Mouse (Mus musculus): ENCODE data around the gene Klhl35. TPM values are rescaled to one million over a fixed set of nuclear protein-coding genes. Genes with fewer than 3 reads are reported as not detected.

Klhl35 gene
- total and polyA plus RNA-seq, 2 experiments from 2014 or later: 0.59 to 1.6 TPM

DNA sequence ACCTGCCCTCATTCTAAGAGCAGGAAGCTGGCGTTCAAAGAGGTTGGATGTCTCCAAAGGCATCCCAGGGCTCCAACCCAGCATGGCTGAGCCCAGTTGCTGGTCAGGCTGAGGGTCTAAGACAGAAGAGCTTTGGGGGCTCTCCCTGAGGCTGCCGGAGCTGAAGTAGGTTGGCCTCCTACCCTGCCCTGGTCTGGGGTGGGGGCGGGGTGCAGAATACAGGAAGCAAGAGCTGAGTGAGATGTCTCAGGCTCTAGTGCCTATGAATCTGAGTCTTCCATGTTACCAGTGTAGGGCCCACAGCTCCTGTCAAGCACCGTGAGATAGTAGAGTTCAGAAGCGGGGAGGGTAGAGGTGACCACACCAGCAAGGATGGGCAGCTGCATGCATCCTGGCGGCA lies 32.9 kb upstream of the Klhl35 start:
- no peak for ATAC-seq (ENCODE audit: insufficient read depth, low read depth)
- 80% methylated on average over 6 of the region's 6 CpGs for WGBS
- no peaks in the 10 kb centered on the region for H3K27me3 ChIP-seq (ENCODE audit: control insufficient read depth, insufficient read depth, low read length)
- TF ChIP-seq CTCF (IDR thresholded peaks at IDR 0.05; ENCODE audit: low read depth) (no peak), EP300 (IDR thresholded peaks at IDR 0.05; ENCODE audit: low read depth) (no peak)
- DNase-seq (ENCODE audit: low spot score): no peak
- no peak overlapping the region for H3K27ac ChIP-seq (ENCODE audit: low read depth)
- no peak overlapping the region for H3K4me2 ChIP-seq (ENCODE audit: low read depth, low read length)
- H3K36me3 ChIP-seq (replicated peaks; ENCODE audit: control insufficient read depth, insufficient read depth, low read length): 0 out of 2 replicates have a peak, but pooled peaks cover 10% of the 10 kb centered on the region
- no peaks in the 10 kb centered on the region for H3K9me3 ChIP-seq (replicated peaks; ENCODE audit: control insufficient read depth, low read length)
- H3K9ac ChIP-seq (replicated peaks; ENCODE audit: low read depth, low read length): no peak overlapping the region
- H3K4me1 ChIP-seq (ENCODE audit: control insufficient read depth, insufficient read depth): peaks cover 24% of the 10 kb centered on the region
- no peak overlapping the region for H3K4me3 ChIP-seq (ENCODE audit: low read depth, low read length)

DNA sequence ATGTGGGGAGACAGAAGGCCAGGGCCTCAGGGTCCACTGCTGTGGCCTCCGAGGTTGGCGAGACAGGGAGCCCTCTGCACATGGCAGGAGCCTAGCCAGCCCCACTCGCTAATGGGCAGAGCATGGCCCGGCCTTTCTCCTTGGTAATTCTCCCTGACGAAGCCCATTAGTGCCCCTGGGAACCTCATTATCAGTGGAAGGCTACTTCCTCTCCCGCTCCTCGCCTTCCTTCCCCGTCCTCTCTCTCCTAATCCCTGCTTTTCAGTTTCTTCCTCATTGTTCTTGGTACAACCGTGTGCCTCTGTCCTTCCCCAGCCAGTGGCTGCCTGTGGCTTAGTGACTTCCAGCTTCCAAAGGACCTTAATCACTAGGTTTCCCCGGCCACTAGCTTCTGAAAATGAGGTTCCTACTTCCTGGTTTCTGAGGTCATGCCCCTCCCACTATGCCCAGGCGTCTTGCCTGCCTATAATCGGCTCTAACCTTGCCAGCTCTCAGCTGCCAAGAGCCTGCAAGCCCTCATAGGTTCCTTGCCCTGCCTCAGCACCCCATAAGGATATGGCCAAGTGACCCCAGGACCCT lies 31.0 kb upstream of the Klhl35 start:
- Histone ChIP-seq H3K4me2 (ENCODE audit: low read depth, low read length) (no peak overlapping the region), H3K9me3 (replicated peaks; ENCODE audit: control insufficient read depth, low read length) (no peaks in the 10 kb centered on the region), H3K9ac (replicated peaks; ENCODE audit: low read depth, low read length) (no peak overlapping the region), H3K36me3 (replicated peaks; ENCODE audit: control insufficient read depth, insufficient read depth, low read length) (peaks cover 10% of the 10 kb centered on the region; the same call in 1 of the 2 replicates), H3K4me3 (ENCODE audit: low read depth, low read length) (no peak overlapping the region), H3K27ac (ENCODE audit: low read depth) (peak overlapping the region; percentile 11; the same call in 1 of the 2 replicates), H3K27me3 (ENCODE audit: control insufficient read depth, insufficient read depth, low read length) (no peaks in the 10 kb centered on the region), H3K4me1 (ENCODE audit: control insufficient read depth, insufficient read depth) (peaks cover 21% of the 10 kb centered on the region)
- DNase-seq (ENCODE audit: low spot score) (no peak), ATAC-seq (ENCODE audit: insufficient read depth, low read depth) (no peak)
- no peak for TF ChIP-seq CTCF (IDR thresholded peaks at IDR 0.05; ENCODE audit: low read depth)
- TF ChIP-seq EP300 (IDR thresholded peaks at IDR 0.05; ENCODE audit: low read depth): no peak
- WGBS: 57% methylated on average over 12 of the region's 12 CpGs

DNA sequence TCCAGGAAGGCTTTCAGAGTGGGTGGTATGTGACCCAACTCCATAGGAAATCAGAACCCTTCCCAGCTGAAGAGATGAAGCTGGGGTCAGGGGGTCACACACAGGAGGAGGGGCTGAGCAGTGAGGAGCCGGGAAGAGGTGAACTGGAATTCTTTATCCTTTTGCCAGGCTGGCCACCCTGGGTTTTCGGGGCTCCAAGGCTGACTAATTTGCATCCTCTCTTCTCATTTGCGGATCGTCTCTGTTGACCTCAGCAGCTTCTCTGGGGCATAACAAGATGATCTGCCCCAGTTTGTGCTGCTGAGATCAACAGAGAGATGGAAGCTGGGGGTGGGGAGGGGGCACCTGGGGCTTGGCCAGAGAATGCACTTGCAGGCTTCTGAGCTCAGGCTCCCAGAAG lies 29.3 kb upstream of the Klhl35 start:
- WGBS: 66% methylated on average over 4 of the region's 4 CpGs
- no peaks in the 10 kb centered on the region for H3K27me3 ChIP-seq (ENCODE audit: control insufficient read depth, insufficient read depth, low read length)
- peaks cover 27% of the 10 kb centered on the region for H3K4me1 ChIP-seq (ENCODE audit: control insufficient read depth, insufficient read depth)
- no peak overlapping the region for H3K9ac ChIP-seq (replicated peaks; ENCODE audit: low read depth, low read length)
- H3K4me3 ChIP-seq (ENCODE audit: low read depth, low read length): no peak overlapping the region
- no peak for TF ChIP-seq EP300 (IDR thresholded peaks at IDR 0.05; ENCODE audit: low read depth)
- no peak for TF ChIP-seq CTCF (IDR thresholded peaks at IDR 0.05; ENCODE audit: low read depth)
- DNase-seq (ENCODE audit: low spot score) (no peak), ATAC-seq (ENCODE audit: insufficient read depth, low read depth) (no peak)
- H3K4me2 ChIP-seq (ENCODE audit: low read depth, low read length): no peak overlapping the region
- no peaks in the 10 kb centered on the region for H3K9me3 ChIP-seq (replicated peaks; ENCODE audit: control insufficient read depth, low read length)
- peaks cover 10% of the 10 kb centered on the region; the same call in 1 of the 2 replicates for H3K36me3 ChIP-seq (replicated peaks; ENCODE audit: control insufficient read depth, insufficient read depth, low read length)
- H3K27ac ChIP-seq (ENCODE audit: low read depth): no peak overlapping the region

DNA sequence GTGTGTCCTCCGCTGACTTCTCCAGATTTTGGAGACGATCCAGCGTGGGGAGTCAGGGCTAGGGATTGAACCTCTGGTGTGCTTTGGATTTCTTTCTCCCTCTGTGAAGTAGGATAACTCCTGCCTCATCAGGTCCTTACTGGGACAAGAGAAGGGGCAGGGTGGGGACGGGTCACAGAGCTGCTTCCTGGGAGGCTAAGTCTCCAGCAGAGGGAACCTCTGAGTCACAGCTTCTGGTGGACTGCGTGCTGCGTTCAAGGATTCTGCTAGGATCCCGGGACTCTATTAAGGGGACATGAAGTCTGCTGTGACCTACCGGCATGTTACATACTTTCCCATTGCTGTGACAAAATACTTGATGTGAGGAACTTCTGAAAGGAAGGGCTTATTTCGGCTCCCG lies 26.9 kb upstream of the Klhl35 start:
- no peak overlapping the region for H3K27ac ChIP-seq (ENCODE audit: low read depth)
- 68% methylated on average over 10 of the region's 10 CpGs for WGBS
- no peaks in the 10 kb centered on the region for H3K27me3 ChIP-seq (ENCODE audit: control insufficient read depth, insufficient read depth, low read length)
- H3K36me3 ChIP-seq (replicated peaks; ENCODE audit: control insufficient read depth, insufficient read depth, low read length): peaks cover 10% of the 10 kb centered on the region; the same call in 1 of the 2 replicates
- H3K9ac ChIP-seq (replicated peaks; ENCODE audit: low read depth, low read length): no peak overlapping the region
- no peak overlapping the region for H3K4me3 ChIP-seq (ENCODE audit: low read depth, low read length)
- TF ChIP-seq CTCF (IDR thresholded peaks at IDR 0.05; ENCODE audit: low read depth) (peak; percentile 45), EP300 (IDR thresholded peaks at IDR 0.05; ENCODE audit: low read depth) (no peak)
- H3K9me3 ChIP-seq (replicated peaks; ENCODE audit: control insufficient read depth, low read length): no peaks in the 10 kb centered on the region
- no peak overlapping the region for H3K4me2 ChIP-seq (ENCODE audit: low read depth, low read length)
- ATAC-seq (ENCODE audit: insufficient read depth, low read depth) (no peak), DNase-seq (ENCODE audit: low spot score) (no peak)
- H3K4me1 ChIP-seq (ENCODE audit: control insufficient read depth, insufficient read depth): peaks cover 23% of the 10 kb centered on the region

DNA sequence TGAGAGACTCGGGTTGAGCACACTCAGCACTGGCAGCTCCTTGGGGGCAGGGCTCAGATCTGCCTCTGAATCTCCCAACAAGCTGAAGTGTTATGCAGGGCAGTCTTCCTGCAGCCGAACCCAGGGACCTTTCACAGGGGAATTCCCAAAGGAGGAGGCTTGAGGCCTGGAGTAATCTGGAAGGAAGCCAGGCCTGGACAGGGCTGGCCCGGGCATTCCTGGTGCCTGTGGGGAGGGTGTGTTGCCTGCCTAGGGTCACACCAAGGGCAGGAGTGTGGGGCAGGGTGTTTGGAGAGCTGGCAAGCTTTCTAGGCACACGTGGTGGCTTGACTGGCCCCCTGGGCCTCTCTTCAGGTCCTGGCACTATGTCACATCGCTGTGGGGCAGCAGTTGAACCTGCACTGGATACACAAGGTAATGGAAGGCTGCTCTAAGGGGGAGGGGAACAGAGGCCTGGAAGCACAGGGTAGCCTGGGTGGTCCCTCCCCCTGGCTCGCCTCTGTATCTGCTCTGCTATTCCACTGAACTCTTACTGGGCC lies 24.2 kb upstream of the Klhl35 start:
- TF ChIP-seq CTCF (IDR thresholded peaks at IDR 0.05; ENCODE audit: low read depth) (no peak), EP300 (IDR thresholded peaks at IDR 0.05; ENCODE audit: low read depth) (peak; percentile 73)
- DNase-seq (ENCODE audit: low spot score) (peak; percentile 92), ATAC-seq (ENCODE audit: insufficient read depth, low read depth) (peak; percentile 97)
- H3K4me3 ChIP-seq (ENCODE audit: low read depth, low read length): no peak overlapping the region
- H3K4me1 ChIP-seq (ENCODE audit: control insufficient read depth, insufficient read depth): peaks cover 23% of the 10 kb centered on the region
- H3K9ac ChIP-seq (replicated peaks; ENCODE audit: low read depth, low read length): peak overlapping the region; percentile 37; the same call in 1 of the 2 replicates
- no peaks in the 10 kb centered on the region for H3K9me3 ChIP-seq (replicated peaks; ENCODE audit: control insufficient read depth, low read length)
- peak overlapping the region; percentile 17; the same call in 1 of the 2 replicates for H3K4me2 ChIP-seq (ENCODE audit: low read depth, low read length)
- peaks cover 16% of the 10 kb centered on the region for H3K36me3 ChIP-seq (replicated peaks; ENCODE audit: control insufficient read depth, insufficient read depth, low read length)
- 8% methylated on average over 6 of the region's 6 CpGs for WGBS
- peak overlapping the region; percentile 84 for H3K27ac ChIP-seq (ENCODE audit: low read depth)
- H3K27me3 ChIP-seq (ENCODE audit: control insufficient read depth, insufficient read depth, low read length): no peaks in the 10 kb centered on the region

Measured in heart, postnatal 0 days (tissue).